ENCODE assay signal across 16 mouse cellular contexts in the genomic region with DNA sequence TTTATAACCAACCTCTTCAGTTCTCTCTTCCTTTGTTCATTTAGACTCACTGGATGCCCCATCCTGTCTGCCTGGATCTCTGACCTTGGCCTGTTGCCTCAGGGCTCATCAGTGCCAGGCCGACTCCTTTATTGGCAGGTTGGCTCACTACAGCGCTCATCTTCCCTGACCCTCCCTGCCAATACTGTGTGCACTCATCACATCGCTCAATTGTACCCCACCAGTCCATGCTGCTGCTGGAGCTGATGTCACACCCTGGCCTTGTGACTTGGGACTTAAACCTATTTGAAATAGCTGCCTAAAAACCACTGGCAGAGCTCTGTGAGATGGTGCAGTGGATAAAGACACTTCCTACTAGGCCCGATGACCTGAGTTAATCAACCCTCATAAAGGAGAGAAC.
"Had no signal": no experiment of that assay in that cellular context is flagged by ENCODE, and none has a peak within 500 bp of the region (broad histone marks: within the 10 kb centered on the region; RNA-seq: fewer than 3 reads in every experiment).

No protein-coding gene starts in this region.

- H3K9ac ChIP-seq: kidney, embryonic 15.5 days; limb, embryonic 12.5 days; limb, embryonic 15.5 days; liver, embryonic 15.5 days; midbrain, embryonic 12.5 days; midbrain, embryonic 15.5 days had no signal

- H3K27ac ChIP-seq: kidney, embryonic 15.5 days; limb, embryonic 12.5 days; limb, embryonic 15.5 days; liver, embryonic 15.5 days; midbrain, embryonic 12.5 days; midbrain, embryonic 15.5 days had no signal

- H3K4me2 ChIP-seq: kidney, embryonic 15.5 days; limb, embryonic 12.5 days; limb, embryonic 15.5 days; liver, embryonic 15.5 days; midbrain, embryonic 12.5 days; midbrain, embryonic 15.5 days had no signal

- DNase-seq: kidney, adult 11 months; kidney, adult 8-10 months; kidney, postnatal 10 days; kidney, postnatal 4 days; left cerebral cortex, postnatal 4 days; lung, adult 2 months; lung, postnatal 14 days; lung, postnatal 4 days; thymus, adult 18-20 months; thymus, postnatal 36 days had no signal

- H3K4me3 ChIP-seq: kidney, embryonic 15.5 days; limb, embryonic 12.5 days; limb, embryonic 15.5 days; liver, embryonic 15.5 days; midbrain, embryonic 12.5 days; midbrain, embryonic 15.5 days had no signal

- ATAC-seq: midbrain, embryonic 15.5 days had no signal

- H3K4me1 ChIP-seq: kidney, embryonic 15.5 days; limb, embryonic 12.5 days; limb, embryonic 15.5 days; liver, embryonic 15.5 days; midbrain, embryonic 12.5 days; midbrain, embryonic 15.5 days had no signal

- H3K27me3 ChIP-seq: kidney, embryonic 15.5 days; limb, embryonic 12.5 days; limb, embryonic 15.5 days; liver, embryonic 15.5 days; midbrain, embryonic 12.5 days; midbrain, embryonic 15.5 days had no signal

- H3K9me3 ChIP-seq: kidney, embryonic 15.5 days; limb, embryonic 12.5 days; limb, embryonic 15.5 days; liver, embryonic 15.5 days; midbrain, embryonic 12.5 days; midbrain, embryonic 15.5 days had no signal
